Mouse (Mus musculus): Measurements from ENCODE around the gene Szt2.

DNA sequence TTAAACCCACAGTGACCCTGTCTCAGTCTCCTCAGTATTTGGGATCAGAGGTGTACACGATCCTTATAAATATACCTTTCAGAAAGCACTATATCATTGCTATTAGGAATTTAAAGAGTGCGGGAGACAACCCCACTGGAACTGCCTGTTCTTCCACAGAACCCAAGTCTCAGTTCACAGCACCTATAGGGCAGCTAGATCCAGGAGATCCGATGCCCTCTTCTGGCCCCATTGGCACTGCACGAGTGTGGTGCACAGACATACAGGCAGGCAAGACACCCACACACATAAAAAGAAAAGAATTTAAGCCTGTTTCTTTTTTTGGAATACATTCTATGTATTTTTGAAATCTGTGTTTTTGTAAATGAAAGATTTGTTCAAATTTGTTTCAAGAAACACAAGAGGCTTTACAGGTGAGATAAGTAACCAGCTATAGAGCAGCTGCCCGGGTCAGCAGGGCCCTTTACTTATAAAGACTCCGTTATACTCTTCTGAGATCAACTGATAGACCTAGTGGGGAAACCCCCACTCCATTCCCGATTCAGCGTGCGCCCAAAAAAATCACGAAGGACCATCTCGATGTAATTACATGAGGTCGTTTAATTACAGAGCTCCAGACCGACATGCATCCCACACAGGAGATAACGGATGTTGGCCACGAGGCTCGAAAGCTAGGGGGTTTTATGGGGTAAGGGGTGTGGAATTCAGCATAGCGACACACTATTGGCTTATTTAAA is 50.7 kb downstream of the Szt2 start:
- no peak for TF ChIP-seq POLR2A (IDR thresholded peaks at IDR 0.05; ENCODE audit: low read depth, low read length)
- TF ChIP-seq TBP (conservative IDR thresholded peaks at IDR 0.05; ENCODE audit: low read depth, low read length), result no peak
- no peak for TF ChIP-seq CTCF (conservative IDR thresholded peaks at IDR 0.05 in 1 of 2, IDR thresholded peaks at IDR 0.05 in 1 of 2; ENCODE audit: low read depth in 2 of 2, low read length in 2 of 2)
- no peak for TF ChIP-seq CHD2 (IDR thresholded peaks at IDR 0.05; ENCODE audit: low read length)
- no peak for TF ChIP-seq RAD21 (IDR thresholded peaks at IDR 0.05; ENCODE audit: low read depth, low read length)
- TF ChIP-seq CHD1 (IDR thresholded peaks at IDR 0.05; ENCODE audit: low read depth, low read length), result no peak
- TF ChIP-seq MXI1 (IDR thresholded peaks at IDR 0.05; ENCODE audit: low read depth, low read length), result no peak
- no peak for TF ChIP-seq MEF2A (IDR thresholded peaks at IDR 0.05; ENCODE audit: borderline replicate concordance, low read depth, low read length)
- no peak for TF ChIP-seq IRF4 (IDR thresholded peaks at IDR 0.05; ENCODE audit: low read depth, low read length)
- TF ChIP-seq KAT2A (IDR thresholded peaks at IDR 0.05; ENCODE audit: insufficient replicate concordance, low read length), result no peak
- no peak for TF ChIP-seq USF1 (IDR thresholded peaks at IDR 0.05; ENCODE audit: low read depth, low read length)
